Mouse (Mus musculus): ENCODE measurements around the gene Mavs.

DNA sequence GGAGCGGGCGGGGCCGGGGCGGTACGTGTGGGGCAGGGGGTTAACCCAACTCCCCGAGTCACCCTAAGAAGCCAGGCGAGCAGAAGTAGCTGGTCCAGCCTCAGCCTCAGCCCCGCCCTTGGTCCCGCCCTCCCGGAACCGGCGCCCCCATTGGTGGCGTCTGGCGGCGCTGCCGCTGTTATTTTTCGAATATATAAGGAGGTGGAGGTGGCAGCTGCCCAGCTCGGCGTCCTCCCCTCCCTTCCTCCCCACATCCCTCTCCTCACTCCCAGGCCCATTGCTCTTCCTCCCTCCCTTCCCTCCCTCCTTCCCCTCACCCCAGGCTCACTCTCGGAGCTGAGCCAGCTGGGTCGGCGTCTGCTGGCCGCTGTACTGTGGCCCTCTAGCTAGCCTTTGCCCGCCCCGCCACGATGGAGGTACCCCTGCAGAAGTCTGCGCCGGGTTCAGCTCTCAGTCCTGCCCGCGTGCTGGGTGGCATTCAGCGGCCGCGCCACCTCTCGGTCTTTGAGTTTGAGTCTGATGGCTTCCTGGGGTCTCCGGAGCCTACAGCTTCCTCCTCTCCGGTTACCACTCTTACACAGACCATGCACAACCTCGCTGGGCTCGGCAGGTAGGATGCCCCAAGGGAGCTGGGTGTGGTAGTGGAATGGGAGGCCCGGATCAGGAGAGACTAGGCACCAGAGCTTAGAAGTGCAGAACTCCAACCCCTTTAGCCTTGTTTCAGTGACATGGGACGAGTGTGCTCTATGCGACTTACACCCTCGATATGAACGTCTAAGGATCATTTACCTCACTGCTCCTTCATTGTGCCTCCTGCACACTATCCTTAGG is 46.9 kb upstream of the Mavs start, which contains the start of the genes Cdc25b and Spef1:
- no peak for TF ChIP-seq CTCF (IDR thresholded peaks at IDR 0.05; ENCODE audit: borderline replicate concordance, insufficient read depth, low read depth, low read length)
- TF ChIP-seq POLR2A (IDR thresholded peaks at IDR 0.05; ENCODE audit: borderline replicate concordance, insufficient read depth, low read length) = peak; percentile 41; the same call in 1 of the 2 replicates

All from cerebellum, adult 2 months (tissue).